Mouse (Mus musculus): ENCODE data around the gene Slc5a10. TPM values are rescaled to one million over a fixed set of nuclear protein-coding genes. Genes with fewer than 3 reads are reported as not detected.
"Not testable (repeated sequence)": the region's sequence is repeated elsewhere in the genome, so short reads cannot be mapped to it uniquely, and the experiment has no call there.

The Slc5a10 gene
- polyA plus RNA-seq, 1 experiment from 2014 or later = not detected

- ATAC-seq (ENCODE audit: insufficient number of reproducible peaks, low FRiP score, low TSS enrichment, low read depth) = no peak
- H3K27ac ChIP-seq = peak overlapping the region; percentile 66; the same call in 1 of the 2 replicates
- H3K4me3 ChIP-seq = no peak overlapping the region
- no peaks in the 10 kb centered on the region for H3K27me3 ChIP-seq
- no peaks in the 10 kb centered on the region for H3K36me3 ChIP-seq
- H3K4me1 ChIP-seq = peaks cover 13% of the 10 kb centered on the region
- no peak overlapping the region for H3K4me2 ChIP-seq
- WGBS = 42% methylated on average over 11 of the region's 11 CpGs
- no peaks in the 10 kb centered on the region for H3K9me3 ChIP-seq
- no peak overlapping the region for H3K9ac ChIP-seq
Observed at GRCm38 (mm10) chr11:61644576-61645326, 75.9 kb downstream of the Slc5a10 start.

GRCm38 (mm10) chr11:61643184-61643961, 77.3 kb downstream of the Slc5a10 start:
- H3K27me3 ChIP-seq = no peaks in the 10 kb centered on the region
- WGBS = 60% methylated on average over 5 of the region's 5 CpGs
- H3K36me3 ChIP-seq = no peaks in the 10 kb centered on the region
- no peak overlapping the region for H3K4me2 ChIP-seq
- H3K4me1 ChIP-seq = peaks cover 13% of the 10 kb centered on the region
- H3K9me3 ChIP-seq = no peaks in the 10 kb centered on the region
- H3K4me3 ChIP-seq = no peak overlapping the region
- no peak for ATAC-seq (ENCODE audit: insufficient number of reproducible peaks, low FRiP score, low TSS enrichment, low read depth)
- no peak overlapping the region for H3K9ac ChIP-seq
- H3K27ac ChIP-seq = 0 out of 2 replicates have a peak overlapping the region, but pooled peaks have one; percentile 14

GRCm38 (mm10) chr11:61642106-61642505, 78.5 kb downstream of the Slc5a10 start:
- H3K9me3 ChIP-seq = no peaks in the 10 kb centered on the region
- WGBS = 81% methylated on average over 7 of the region's 7 CpGs
- no peak for ATAC-seq (ENCODE audit: insufficient number of reproducible peaks, low FRiP score, low TSS enrichment, low read depth)
- no peak overlapping the region for H3K27ac ChIP-seq
- H3K9ac ChIP-seq = no peak overlapping the region
- H3K27me3 ChIP-seq = no peaks in the 10 kb centered on the region
- H3K4me3 ChIP-seq = no peak overlapping the region
- H3K36me3 ChIP-seq = no peaks in the 10 kb centered on the region
- H3K4me2 ChIP-seq = no peak overlapping the region
- peaks cover 13% of the 10 kb centered on the region for H3K4me1 ChIP-seq

- not testable (repeated sequence) for H3K9me3 ChIP-seq; H3K4me2 ChIP-seq; H3K27ac ChIP-seq; ATAC-seq (ENCODE audit: insufficient number of reproducible peaks, low FRiP score, low TSS enrichment, low read depth); H3K27me3 ChIP-seq; H3K4me3 ChIP-seq; H3K9ac ChIP-seq; H3K36me3 ChIP-seq
- 31% methylated on average over 9 of the region's 9 CpGs for WGBS
- H3K4me1 ChIP-seq = peaks cover 13% of the 10 kb centered on the region
Observed at GRCm38 (mm10) chr11:61640585-61640984, 80.0 kb downstream of the Slc5a10 start.

GRCm38 (mm10) chr11:61639601-61640177, 80.9 kb downstream of the Slc5a10 start:
- H3K36me3 ChIP-seq = no peaks in the 10 kb centered on the region
- no peaks in the 10 kb centered on the region for H3K27me3 ChIP-seq
- 89% methylated on average over 6 of the region's 6 CpGs for WGBS
- H3K4me2 ChIP-seq = no peak overlapping the region
- ATAC-seq (ENCODE audit: insufficient number of reproducible peaks, low FRiP score, low TSS enrichment, low read depth) = no peak
- H3K4me3 ChIP-seq = no peak overlapping the region
- no peak overlapping the region for H3K9ac ChIP-seq
- H3K4me1 ChIP-seq = peaks cover 9% of the 10 kb centered on the region; the same call in 1 of the 2 replicates
- no peak overlapping the region for H3K27ac ChIP-seq
- H3K9me3 ChIP-seq = no peaks in the 10 kb centered on the region

- Histone ChIP-seq H3K4me3 (no peak overlapping the region), H3K27ac (no peak overlapping the region), H3K27me3 (no peaks in the 10 kb centered on the region), H3K9me3 (no peaks in the 10 kb centered on the region), H3K36me3 (no peaks in the 10 kb centered on the region), H3K4me2 (no peak overlapping the region), H3K4me1 (0 out of 2 replicates have a peak, but pooled peaks cover 4% of the 10 kb centered on the region), H3K9ac (no peak overlapping the region)
- WGBS = 63% methylated on average over 12 of the region's 12 CpGs
- no peak for ATAC-seq (ENCODE audit: insufficient number of reproducible peaks, low FRiP score, low TSS enrichment, low read depth)
Observed at GRCm38 (mm10) chr11:61638764-61639536, 81.7 kb downstream of the Slc5a10 start.

- 86% methylated on average over 3 of the region's 3 CpGs for WGBS
- Histone ChIP-seq H3K4me3 (no peak overlapping the region), H3K36me3 (no peaks in the 10 kb centered on the region), H3K4me1 (no peaks in the 10 kb centered on the region), H3K4me2 (no peak overlapping the region), H3K27ac (no peak overlapping the region), H3K9me3 (no peaks in the 10 kb centered on the region), H3K27me3 (no peaks in the 10 kb centered on the region), H3K9ac (no peak overlapping the region)
- no peak for ATAC-seq (ENCODE audit: insufficient number of reproducible peaks, low FRiP score, low TSS enrichment, low read depth)
Observed at GRCm38 (mm10) chr11:61637856-61638255, 82.8 kb downstream of the Slc5a10 start.

GRCm38 (mm10) chr11:61637413-61637812, 83.2 kb downstream of the Slc5a10 start:
- Histone ChIP-seq H3K4me2 (no peak overlapping the region), H3K27me3 (no peaks in the 10 kb centered on the region), H3K4me3 (no peak overlapping the region), H3K9ac (no peak overlapping the region), H3K27ac (no peak overlapping the region), H3K4me1 (no peaks in the 10 kb centered on the region), H3K36me3 (no peaks in the 10 kb centered on the region), H3K9me3 (no peaks in the 10 kb centered on the region)
- no peak for ATAC-seq (ENCODE audit: insufficient number of reproducible peaks, low FRiP score, low TSS enrichment, low read depth)
- WGBS = 52% methylated on average over 1 of the region's 1 CpGs

GRCm38 (mm10) chr11:61636309-61636708, 84.3 kb downstream of the Slc5a10 start:
- 93% methylated on average over 3 of the region's 4 CpGs for WGBS
- H3K36me3 ChIP-seq = not testable (repeated sequence)

GRCm38 (mm10) chr11:61629621-61630020, 91.0 kb downstream of the Slc5a10 start:
- Histone ChIP-seq H3K27ac (no peak overlapping the region), H3K36me3 (no peaks in the 10 kb centered on the region), H3K9me3 (no peaks in the 10 kb centered on the region), H3K9ac (no peak overlapping the region), H3K4me3 (no peak overlapping the region), H3K4me2 (no peak overlapping the region), H3K4me1 (no peaks in the 10 kb centered on the region), H3K27me3 (no peaks in the 10 kb centered on the region)
- no peak for ATAC-seq (ENCODE audit: insufficient number of reproducible peaks, low FRiP score, low TSS enrichment, low read depth)
- 51% methylated on average over 3 of the region's 3 CpGs for WGBS

More at GRCm38 (mm10) chr11:61636309-61636708, 84.3 kb downstream of the Slc5a10 start:
- not testable (repeated sequence) for H3K4me2 ChIP-seq; ATAC-seq (ENCODE audit: insufficient number of reproducible peaks, low FRiP score, low TSS enrichment, low read depth); H3K4me1 ChIP-seq; H3K9me3 ChIP-seq; H3K4me3 ChIP-seq; H3K27ac ChIP-seq; H3K9ac ChIP-seq; H3K27me3 ChIP-seq

- Histone ChIP-seq H3K9ac (no peak overlapping the region), H3K4me3 (no peak overlapping the region), H3K27me3 (no peaks in the 10 kb centered on the region), H3K4me1 (no peaks in the 10 kb centered on the region), H3K27ac (no peak overlapping the region), H3K36me3 (no peaks in the 10 kb centered on the region), H3K9me3 (no peaks in the 10 kb centered on the region), H3K4me2 (no peak overlapping the region)
- no peak for ATAC-seq (ENCODE audit: insufficient number of reproducible peaks, low FRiP score, low TSS enrichment, low read depth)
- 100% methylated on average over 1 of the region's 1 CpGs for WGBS
Observed at GRCm38 (mm10) chr11:61626509-61626908, 94.1 kb downstream of the Slc5a10 start.
